Mouse (Mus musculus) embryonic fibroblast, embryonic 13.5 days (primary cell): ENCODE data around the gene Camk1d.

ENCODE experiments used
- CTCF ChIP-seq: IDR thresholded peaks from 2 replicates; pipeline ENCODE4 v1.5.1; 2011; ENCODE audit warnings: mild to moderate bottlenecking, control low read depth, low read length, moderate library complexity, borderline replicate concordance; ENCODE audit not compliant: insufficient read depth
- POLR2A ChIP-seq: IDR thresholded peaks from 2 replicates; pipeline ENCODE4 v1.6.1; 2011; ENCODE audit warnings: low read depth, mild to moderate bottlenecking, control low read depth, low read length, moderate library complexity

DNA sequence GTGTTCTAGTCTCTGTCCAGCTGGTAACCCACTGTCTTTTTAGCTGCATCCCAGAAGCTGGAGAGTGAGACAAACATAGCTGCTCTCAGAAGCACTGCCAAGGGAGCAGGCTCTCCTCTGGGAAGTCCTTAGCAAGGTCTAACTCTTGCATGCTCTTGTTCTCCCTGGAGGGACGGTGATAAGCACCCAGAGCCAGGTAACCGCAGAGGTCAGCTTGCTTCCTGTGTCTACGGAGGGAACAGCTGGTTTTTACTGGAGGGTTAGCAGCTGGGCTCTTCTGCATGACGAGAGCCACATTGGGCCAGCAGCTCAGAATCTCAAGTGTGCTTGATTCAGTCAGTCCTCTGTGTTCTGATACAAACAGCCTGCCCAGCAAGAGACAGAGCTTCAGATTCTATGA is 425.7 kb downstream of the Camk1d start:
- TF ChIP-seq CTCF, result no peak
- TF ChIP-seq POLR2A, result no peak
